28 mouse cellular contexts compared by ENCODE assay signal in the genomic region with DNA sequence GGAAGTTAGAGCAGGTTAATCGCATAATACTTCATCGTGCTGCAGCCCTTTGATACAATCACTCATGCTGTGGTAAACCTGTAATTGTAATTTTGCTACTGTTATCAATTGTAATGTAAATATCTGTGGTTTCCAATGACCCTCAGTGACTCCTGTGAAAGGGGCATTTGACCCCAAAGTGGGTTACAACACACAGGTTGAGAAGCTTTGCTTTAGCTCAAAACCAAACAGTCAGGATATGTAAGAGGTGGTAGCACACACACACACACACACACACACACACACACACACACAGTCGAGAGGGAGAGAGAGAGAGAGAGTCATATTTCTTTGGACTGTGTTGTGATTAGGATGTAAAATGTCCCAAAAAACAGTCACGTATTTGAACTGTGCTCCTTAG.
DNase-seq lines count a peak whose midpoint lies in the region; ATAC-seq and TF ChIP-seq lines count a peak whose summit lies in the region.
"Had no signal": no experiment of that assay in that cellular context is flagged by ENCODE, and none has a peak within 500 bp of the region (broad histone marks: within the 10 kb centered on the region; RNA-seq: fewer than 3 reads in every experiment).

No protein-coding gene starts in this region.

- H3K27me3 ChIP-seq in hindbrain, embryonic 16.5 days (replicated peaks; ENCODE audit: control insufficient read depth, insufficient read depth, low read length), result no peaks in the 10 kb centered on the region
- H3K27me3 ChIP-seq: CH12.LX; embryonic facial prominence, embryonic 13.5 days; embryonic facial prominence, embryonic 15.5 days; forebrain, embryonic 12.5 days; Patski had no signal

- H3K4me1 ChIP-seq in lung, adult 2 months (ENCODE audit: control insufficient read depth, insufficient read depth, low read length), result no peaks in the 10 kb centered on the region
- no peaks in the 10 kb centered on the region for H3K4me1 ChIP-seq in hindbrain, embryonic 16.5 days (ENCODE audit: control insufficient read depth, insufficient read depth, low read depth, low read length)
- H3K4me1 ChIP-seq: embryonic facial prominence, embryonic 13.5 days; embryonic facial prominence, embryonic 15.5 days; forebrain, embryonic 10.5 days; forebrain, embryonic 12.5 days had no signal

- TF ChIP-seq CTCF in lung, adult 2 months (IDR thresholded peaks at IDR 0.05; ENCODE audit: insufficient read depth, low read length), result no peak

- TF ChIP-seq POLR2A in lung, adult 2 months (IDR thresholded peaks at IDR 0.05; ENCODE audit: borderline replicate concordance, extremely low read depth, low read depth, low read length), result no peak

- no peak overlapping the region for H3K27ac ChIP-seq in hindbrain, embryonic 16.5 days (ENCODE audit: low read depth, low read length)
- H3K27ac ChIP-seq: embryonic facial prominence, embryonic 13.5 days; embryonic facial prominence, embryonic 15.5 days; forebrain, embryonic 10.5 days; forebrain, embryonic 12.5 days had no signal

- peak; percentile 23 for DNase-seq in heart, adult 11 months
- no peak for DNase-seq in heart, postnatal 4 days
- peak; percentile 8 for DNase-seq in lung, adult 2 months
- DNase-seq in lung, postnatal 14 days, result peak; percentile 2
- DNase-seq in lung, postnatal 36 days, result peak; percentile 37
- no peak for DNase-seq in frontal cortex, postnatal 14 days (ENCODE audit: low spot score in 2 of 2)
- DNase-seq: adrenal gland, postnatal 10 days; adrenal gland, postnatal 25 days; B cell, adult 2 months; cerebellum, adult 11 months; cerebellum, adult 18-20 months; cerebellum, adult 8-10 months; cerebellum, adult 9-11 months; cerebellum, postnatal 14 days; cerebellum, postnatal 36 days; embryo, embryonic 11 days had no signal

- no peak overlapping the region for H3K4me3 ChIP-seq in lung, adult 2 months (replicated peaks; ENCODE audit: extremely low read depth, low read depth, low read length)
- no peak overlapping the region for H3K4me3 ChIP-seq in hindbrain, embryonic 16.5 days (ENCODE audit: low read length)
- H3K4me3 ChIP-seq: embryonic facial prominence, embryonic 13.5 days; embryonic facial prominence, embryonic 15.5 days; erythroblast, embryonic 14.5 days; forebrain, embryonic 10.5 days; forebrain, embryonic 12.5 days had no signal

- H3K9ac ChIP-seq in hindbrain, embryonic 16.5 days (ENCODE audit: low read depth, low read length), result no peak overlapping the region
- H3K9ac ChIP-seq: embryonic facial prominence, embryonic 13.5 days; embryonic facial prominence, embryonic 15.5 days; forebrain, embryonic 12.5 days had no signal

- WGBS in lung, adult 2 months, result 58% methylated on average over 4 of the region's 4 CpGs
- WGBS in hindbrain, embryonic 16.5 days, result 90% methylated on average over 4 of the region's 4 CpGs

- ATAC-seq in hindbrain, embryonic 16.5 days, result no peak
- ATAC-seq: activated CD4-positive, CD25-positive, alpha-beta regulatory T cell, adult 4 months; CD4-positive, CD25-positive, alpha-beta regulatory T cell, adult 4 months; forebrain, embryonic 14.5 days; Patski had no signal

- peaks cover 12% of the 10 kb centered on the region for H3K9me3 ChIP-seq in hindbrain, embryonic 16.5 days (ENCODE audit: control insufficient read depth, low read length)
- H3K9me3 ChIP-seq: embryonic facial prominence, embryonic 15.5 days; G1E had no signal

- H3K4me2 ChIP-seq in hindbrain, embryonic 16.5 days (ENCODE audit: low read length), result no peak overlapping the region
- H3K4me2 ChIP-seq: embryonic facial prominence, embryonic 13.5 days; embryonic facial prominence, embryonic 15.5 days; forebrain, embryonic 12.5 days had no signal

- no peaks in the 10 kb centered on the region for H3K36me3 ChIP-seq in hindbrain, embryonic 16.5 days (ENCODE audit: control insufficient read depth, insufficient read depth, low read length)
- H3K36me3 ChIP-seq: embryonic facial prominence, embryonic 13.5 days; embryonic facial prominence, embryonic 15.5 days; forebrain, embryonic 10.5 days; forebrain, embryonic 12.5 days; G1E had no signal

Comparison
In these comparisons a context has a peak if more than half of its experiments do, and no peak if none do; other contexts are left out.
1. DNase-seq: peak in heart, adult 11 months (single experiment), lung, adult 2 months (single experiment), lung, postnatal 14 days (single experiment) and lung, postnatal 36 days (single experiment); none in heart, postnatal 4 days (single experiment) and frontal cortex, postnatal 14 days (0 of 2).